Mouse (Mus musculus): ENCODE measurements at regions not wholly inside any gene's neighbourhood (a gene's known extent, or its start where the extent isn't known, plus 50 kb on each side); places are given as distances from the start of the nearest gene placed in this dataset.

DNA sequence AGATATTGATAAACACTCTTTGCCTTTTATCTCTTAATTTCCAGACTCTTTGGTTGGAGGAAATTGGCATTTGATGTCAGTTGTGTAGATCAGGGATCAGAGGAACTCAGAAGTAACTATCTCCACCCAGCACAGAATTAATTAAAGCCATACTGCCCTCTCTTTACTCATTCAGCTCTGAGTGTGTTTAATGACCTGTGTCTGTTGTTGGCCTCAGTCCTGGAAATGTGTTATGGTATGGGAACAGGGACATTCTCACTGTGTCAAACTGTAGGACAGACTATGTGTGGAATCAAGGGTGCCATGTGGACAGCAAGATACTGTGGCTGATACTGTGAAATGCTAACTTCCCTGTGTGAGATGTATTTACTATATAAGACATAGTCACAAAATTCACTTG, 151.3 kb upstream of the Nrp1 start:
- no peak overlapping the region for H3K4me3 ChIP-seq (replicated peaks; ENCODE audit: low read length)
- H3K36me3 ChIP-seq (ENCODE audit: control insufficient read depth, insufficient read depth) = no peaks in the 10 kb centered on the region
- no peak for ATAC-seq
- H3K9ac ChIP-seq (replicated peaks; ENCODE audit: low read depth, low read length) = no peak overlapping the region
- H3K27me3 ChIP-seq (replicated peaks; ENCODE audit: control insufficient read depth, insufficient read depth, low read length) = no peaks in the 10 kb centered on the region
- no peaks in the 10 kb centered on the region for H3K9me3 ChIP-seq (ENCODE audit: control insufficient read depth, low read length)
- H3K4me2 ChIP-seq (ENCODE audit: low read length) = no peak overlapping the region
- H3K27ac ChIP-seq (ENCODE audit: low read length) = no peak overlapping the region
- H3K4me1 ChIP-seq (replicated peaks; ENCODE audit: control insufficient read depth, insufficient read depth, low read length) = no peaks in the 10 kb centered on the region

- no peak for ATAC-seq
- Histone ChIP-seq H3K9me3 (ENCODE audit: control insufficient read depth, low read length) (no peaks in the 10 kb centered on the region), H3K4me3 (replicated peaks; ENCODE audit: low read length) (no peak overlapping the region), H3K27me3 (replicated peaks; ENCODE audit: control insufficient read depth, insufficient read depth, low read length) (no peaks in the 10 kb centered on the region), H3K27ac (ENCODE audit: low read length) (no peak overlapping the region), H3K9ac (replicated peaks; ENCODE audit: low read depth, low read length) (no peak overlapping the region), H3K36me3 (ENCODE audit: control insufficient read depth, insufficient read depth) (no peaks in the 10 kb centered on the region), H3K4me2 (ENCODE audit: low read length) (no peak overlapping the region), H3K4me1 (replicated peaks; ENCODE audit: control insufficient read depth, insufficient read depth, low read length) (no peaks in the 10 kb centered on the region; the same call in 1 of the 2 replicates)
- 79% methylated on average over 5 of the region's 5 CpGs for WGBS
Observed at GRCm38 (mm10) chr8:128210761-128211160, 147.6 kb upstream of the Nrp1 start.

GRCm38 (mm10) chr8:128212223-128212622, 146.2 kb upstream of the Nrp1 start:
- WGBS = 82% methylated on average over 3 of the region's 3 CpGs
- Histone ChIP-seq H3K9me3 (ENCODE audit: control insufficient read depth, low read length) (no peaks in the 10 kb centered on the region), H3K4me1 (replicated peaks; ENCODE audit: control insufficient read depth, insufficient read depth, low read length) (no peaks in the 10 kb centered on the region; the same call in 1 of the 2 replicates), H3K27me3 (replicated peaks; ENCODE audit: control insufficient read depth, insufficient read depth, low read length) (no peaks in the 10 kb centered on the region), H3K27ac (ENCODE audit: low read length) (no peak overlapping the region), H3K9ac (replicated peaks; ENCODE audit: low read depth, low read length) (no peak overlapping the region), H3K4me3 (replicated peaks; ENCODE audit: low read length) (no peak overlapping the region), H3K4me2 (ENCODE audit: low read length) (no peak overlapping the region), H3K36me3 (ENCODE audit: control insufficient read depth, insufficient read depth) (no peaks in the 10 kb centered on the region)
- ATAC-seq = no peak

DNA sequence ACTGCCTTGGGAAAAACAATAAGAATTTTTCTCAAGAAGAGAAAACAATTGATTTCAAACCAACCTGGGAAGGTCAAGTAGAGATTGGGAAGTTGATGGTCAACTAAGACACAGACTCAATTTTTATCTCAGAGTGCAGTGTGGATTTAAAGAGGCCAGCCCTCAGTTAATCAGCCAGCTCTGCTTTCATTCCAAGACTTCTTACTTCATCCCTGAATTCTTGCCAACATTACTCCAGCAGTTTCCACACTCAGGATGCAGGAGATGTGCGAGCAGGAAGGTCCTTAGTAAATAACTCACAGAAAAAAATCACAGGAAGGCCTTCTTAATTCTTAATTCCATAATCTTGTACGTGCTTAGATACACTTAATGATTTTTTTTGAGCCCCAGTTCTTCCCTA, 144.1 kb upstream of the Nrp1 start:
- 53% methylated on average over 2 of the region's 2 CpGs for WGBS
- no peaks in the 10 kb centered on the region for H3K9me3 ChIP-seq (ENCODE audit: control insufficient read depth, low read length)

DNA sequence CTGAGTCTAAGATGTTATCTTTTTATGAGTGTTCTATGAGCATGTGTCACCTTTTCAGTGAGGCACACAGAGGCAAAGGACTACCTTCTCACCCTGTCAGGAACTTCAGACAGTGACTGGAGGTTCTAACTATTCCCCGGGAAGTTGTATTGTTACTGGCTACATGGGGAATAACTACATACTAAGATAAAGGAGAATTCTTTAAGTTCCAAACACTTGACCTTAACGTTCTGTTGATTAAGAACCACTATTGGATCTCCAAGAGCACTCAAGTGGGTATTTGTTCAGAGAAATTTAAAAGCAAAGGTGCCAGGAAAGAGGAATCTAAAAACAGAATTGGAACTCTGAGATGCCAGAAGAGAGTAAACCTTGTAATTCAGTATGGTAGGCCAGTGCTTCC, 139.5 kb upstream of the Nrp1 start:
- no peaks in the 10 kb centered on the region for H3K9me3 ChIP-seq (ENCODE audit: control insufficient read depth, low read length)
- WGBS = 80% methylated on average over 2 of the region's 2 CpGs
- H3K9ac ChIP-seq (replicated peaks; ENCODE audit: low read depth, low read length) = no peak overlapping the region
- no peak overlapping the region for H3K27ac ChIP-seq (ENCODE audit: low read length)
- H3K4me2 ChIP-seq (ENCODE audit: low read length) = no peak overlapping the region
- no peaks in the 10 kb centered on the region; the same call in 1 of the 2 replicates for H3K4me1 ChIP-seq (replicated peaks; ENCODE audit: control insufficient read depth, insufficient read depth, low read length)
- H3K36me3 ChIP-seq (ENCODE audit: control insufficient read depth, insufficient read depth) = no peaks in the 10 kb centered on the region
- H3K27me3 ChIP-seq (replicated peaks; ENCODE audit: control insufficient read depth, insufficient read depth, low read length) = no peaks in the 10 kb centered on the region
- ATAC-seq = no peak
- no peak overlapping the region for H3K4me3 ChIP-seq (replicated peaks; ENCODE audit: low read length)

More for the DNA sequence above, 144.1 kb upstream of the Nrp1 start:
- Histone ChIP-seq H3K4me1 (replicated peaks; ENCODE audit: control insufficient read depth, insufficient read depth, low read length) (no peaks in the 10 kb centered on the region; the same call in 1 of the 2 replicates), H3K27ac (ENCODE audit: low read length) (no peak overlapping the region), H3K4me3 (replicated peaks; ENCODE audit: low read length) (no peak overlapping the region), H3K4me2 (ENCODE audit: low read length) (no peak overlapping the region), H3K9ac (replicated peaks; ENCODE audit: low read depth, low read length) (no peak overlapping the region), H3K36me3 (ENCODE audit: control insufficient read depth, insufficient read depth) (no peaks in the 10 kb centered on the region), H3K27me3 (replicated peaks; ENCODE audit: control insufficient read depth, insufficient read depth, low read length) (no peaks in the 10 kb centered on the region)
- ATAC-seq = no peak

DNA sequence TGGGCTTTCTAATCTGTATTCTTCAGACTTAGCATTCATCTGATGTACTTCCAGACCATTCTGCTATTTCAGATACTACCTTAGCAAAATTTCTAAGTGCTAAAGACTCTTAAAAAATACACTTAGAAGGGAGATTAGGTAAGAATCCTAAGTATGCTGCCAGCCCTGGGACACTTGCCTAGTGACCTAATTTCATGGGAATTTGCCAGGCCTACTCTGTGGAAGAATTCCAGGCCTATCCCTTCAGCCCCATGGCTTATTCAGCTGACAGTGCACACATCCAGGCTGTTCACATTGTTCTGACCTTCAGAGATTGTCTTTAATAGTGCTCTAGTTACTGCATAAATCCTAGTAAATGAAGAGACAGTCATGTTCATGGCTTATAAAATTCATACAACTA, 138.9 kb upstream of the Nrp1 start:
- peak; percentile 28; the same call in 1 of the 2 replicates for ATAC-seq
- Histone ChIP-seq H3K36me3 (ENCODE audit: control insufficient read depth, insufficient read depth) (no peaks in the 10 kb centered on the region), H3K4me2 (ENCODE audit: low read length) (no peak overlapping the region), H3K27ac (ENCODE audit: low read length) (no peak overlapping the region), H3K4me3 (replicated peaks; ENCODE audit: low read length) (no peak overlapping the region), H3K9ac (replicated peaks; ENCODE audit: low read depth, low read length) (no peak overlapping the region), H3K27me3 (replicated peaks; ENCODE audit: control insufficient read depth, insufficient read depth, low read length) (no peaks in the 10 kb centered on the region), H3K9me3 (ENCODE audit: control insufficient read depth, low read length) (no peaks in the 10 kb centered on the region), H3K4me1 (replicated peaks; ENCODE audit: control insufficient read depth, insufficient read depth, low read length) (no peaks in the 10 kb centered on the region)

- 90% methylated on average over 1 of the region's 1 CpGs for WGBS
- Histone ChIP-seq H3K27me3 (replicated peaks; ENCODE audit: control insufficient read depth, insufficient read depth, low read length) (no peaks in the 10 kb centered on the region), H3K27ac (ENCODE audit: low read length) (no peak overlapping the region), H3K9me3 (ENCODE audit: control insufficient read depth, low read length) (no peaks in the 10 kb centered on the region), H3K4me3 (replicated peaks; ENCODE audit: low read length) (no peak overlapping the region), H3K4me2 (ENCODE audit: low read length) (no peak overlapping the region), H3K36me3 (ENCODE audit: control insufficient read depth, insufficient read depth) (no peaks in the 10 kb centered on the region), H3K4me1 (replicated peaks; ENCODE audit: control insufficient read depth, insufficient read depth, low read length) (no peaks in the 10 kb centered on the region), H3K9ac (replicated peaks; ENCODE audit: low read depth, low read length) (no peak overlapping the region)
- ATAC-seq = no peak
Observed at GRCm38 (mm10) chr8:128223092-128223491, 135.3 kb upstream of the Nrp1 start.

DNA sequence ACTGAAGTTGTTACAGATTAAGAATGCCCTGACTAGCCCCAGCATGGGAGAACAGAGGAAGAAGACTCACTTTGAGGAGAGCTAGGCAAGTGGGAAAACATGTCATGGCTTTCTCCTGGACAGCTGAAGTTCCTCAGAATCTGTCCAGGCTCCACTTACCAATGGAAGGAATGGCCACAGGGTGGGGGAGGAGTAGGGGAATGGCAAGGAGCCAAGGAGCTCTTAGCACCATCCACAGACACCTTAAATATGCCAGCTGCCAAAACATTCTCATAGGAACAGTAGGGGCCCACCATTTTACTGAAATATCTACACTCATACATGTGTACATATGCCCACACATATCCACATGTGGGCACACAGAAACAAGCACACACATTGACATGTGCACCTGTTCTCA, 134.9 kb upstream of the Nrp1 start:
- Histone ChIP-seq H3K4me2 (ENCODE audit: low read length) (no peak overlapping the region), H3K9me3 (ENCODE audit: control insufficient read depth, low read length) (no peaks in the 10 kb centered on the region), H3K36me3 (ENCODE audit: control insufficient read depth, insufficient read depth) (no peaks in the 10 kb centered on the region), H3K4me3 (replicated peaks; ENCODE audit: low read length) (no peak overlapping the region), H3K27me3 (replicated peaks; ENCODE audit: control insufficient read depth, insufficient read depth, low read length) (no peaks in the 10 kb centered on the region), H3K4me1 (replicated peaks; ENCODE audit: control insufficient read depth, insufficient read depth, low read length) (no peaks in the 10 kb centered on the region), H3K9ac (replicated peaks; ENCODE audit: low read depth, low read length) (no peak overlapping the region), H3K27ac (ENCODE audit: low read length) (no peak overlapping the region)
- no peak for ATAC-seq

- no peak overlapping the region for H3K4me3 ChIP-seq (replicated peaks; ENCODE audit: low read length)
- H3K4me2 ChIP-seq (ENCODE audit: low read length) = no peak overlapping the region
- H3K27me3 ChIP-seq (replicated peaks; ENCODE audit: control insufficient read depth, insufficient read depth, low read length) = no peaks in the 10 kb centered on the region
- no peaks in the 10 kb centered on the region for H3K4me1 ChIP-seq (replicated peaks; ENCODE audit: control insufficient read depth, insufficient read depth, low read length)
- no peak overlapping the region for H3K27ac ChIP-seq (ENCODE audit: low read length)
- H3K9ac ChIP-seq (replicated peaks; ENCODE audit: low read depth, low read length) = no peak overlapping the region
- WGBS = 99% methylated on average over 2 of the region's 2 CpGs
- H3K36me3 ChIP-seq (ENCODE audit: control insufficient read depth, insufficient read depth) = no peaks in the 10 kb centered on the region
- H3K9me3 ChIP-seq (ENCODE audit: control insufficient read depth, low read length) = no peaks in the 10 kb centered on the region
- no peak for ATAC-seq
Observed at GRCm38 (mm10) chr8:128225123-128225522, 133.3 kb upstream of the Nrp1 start.

GRCm38 (mm10) chr8:128235071-128235470, 123.3 kb upstream of the Nrp1 start:
- ATAC-seq = no peak
- no peaks in the 10 kb centered on the region for H3K36me3 ChIP-seq (ENCODE audit: control insufficient read depth, insufficient read depth)
- H3K27ac ChIP-seq (ENCODE audit: low read length) = no peak overlapping the region
- no peak overlapping the region for H3K4me3 ChIP-seq (replicated peaks; ENCODE audit: low read length)
- no peaks in the 10 kb centered on the region for H3K4me1 ChIP-seq (replicated peaks; ENCODE audit: control insufficient read depth, insufficient read depth, low read length)
- no peak overlapping the region for H3K4me2 ChIP-seq (ENCODE audit: low read length)
- H3K9ac ChIP-seq (replicated peaks; ENCODE audit: low read depth, low read length) = no peak overlapping the region
- H3K27me3 ChIP-seq (replicated peaks; ENCODE audit: control insufficient read depth, insufficient read depth, low read length) = no peaks in the 10 kb centered on the region
- no peaks in the 10 kb centered on the region for H3K9me3 ChIP-seq (ENCODE audit: control insufficient read depth, low read length)
- WGBS = 88% methylated on average over 11 of the region's 11 CpGs
